Mouse (Mus musculus): ENCODE measurements at regions not wholly inside any gene's neighbourhood (a gene's known extent, or its start where the extent isn't known, plus 50 kb on each side); places are given as distances from the start of the nearest gene placed in this dataset.

DNA sequence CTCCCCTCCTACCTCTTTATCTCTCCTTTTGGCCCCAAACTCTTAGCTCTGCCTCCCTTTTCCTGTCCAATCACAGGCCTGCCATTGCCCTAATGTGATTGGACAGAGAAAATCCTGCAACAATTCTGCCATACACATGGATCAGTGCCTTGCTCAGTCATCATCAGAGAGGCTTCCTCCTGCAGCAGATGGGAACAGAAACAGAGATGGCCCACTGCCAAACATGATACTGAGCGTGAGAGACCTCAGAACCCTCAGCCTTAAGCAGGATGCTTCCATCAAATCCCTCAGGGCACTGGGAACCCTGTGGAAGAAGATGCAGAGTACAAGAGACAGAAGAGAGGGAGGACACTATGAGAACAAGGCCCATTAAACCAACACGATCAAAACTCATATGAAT, 62.8 kb upstream of the Cacna2d3 start:
- DNase-seq (ENCODE audit: low spot score), result no peak

GRCm38 (mm10) chr14:29786431-29786830, 64.8 kb upstream of the Cacna2d3 start:
- DNase-seq (ENCODE audit: low spot score), result no peak

- no peak for DNase-seq (ENCODE audit: low spot score)
Measured at GRCm38 (mm10) chr14:29787796-29788195, 66.1 kb upstream of the Cacna2d3 start.

- no peak for DNase-seq (ENCODE audit: low spot score)
Measured at GRCm38 (mm10) chr14:29788351-29788750, 66.7 kb upstream of the Cacna2d3 start.

DNA sequence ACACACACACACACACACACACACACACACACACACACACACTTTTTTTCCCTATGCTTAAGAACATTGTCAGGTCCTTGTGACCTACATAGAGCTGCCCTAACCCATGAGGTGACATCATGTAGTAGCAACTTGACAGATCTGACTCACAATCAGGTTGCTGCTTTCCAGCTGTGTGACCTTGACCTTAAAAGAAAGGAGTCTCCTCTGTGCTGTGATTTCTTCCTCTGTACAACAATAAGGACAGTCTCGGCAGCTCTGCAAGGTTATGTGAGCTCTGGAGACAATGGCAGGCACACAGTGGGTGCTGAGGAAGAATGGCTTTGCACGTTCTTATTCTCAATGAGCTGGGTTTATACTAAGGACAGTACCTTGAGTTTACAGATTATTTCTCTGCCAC, 73.7 kb upstream of the Cacna2d3 start:
- no peak for DNase-seq (ENCODE audit: low spot score)

- no peak for DNase-seq (ENCODE audit: low spot score)
Measured at GRCm38 (mm10) chr14:29796396-29796795, 74.7 kb upstream of the Cacna2d3 start.

- DNase-seq (ENCODE audit: low spot score), result no peak
Measured at GRCm38 (mm10) chr14:29799852-29800251, 78.2 kb upstream of the Cacna2d3 start.

DNA sequence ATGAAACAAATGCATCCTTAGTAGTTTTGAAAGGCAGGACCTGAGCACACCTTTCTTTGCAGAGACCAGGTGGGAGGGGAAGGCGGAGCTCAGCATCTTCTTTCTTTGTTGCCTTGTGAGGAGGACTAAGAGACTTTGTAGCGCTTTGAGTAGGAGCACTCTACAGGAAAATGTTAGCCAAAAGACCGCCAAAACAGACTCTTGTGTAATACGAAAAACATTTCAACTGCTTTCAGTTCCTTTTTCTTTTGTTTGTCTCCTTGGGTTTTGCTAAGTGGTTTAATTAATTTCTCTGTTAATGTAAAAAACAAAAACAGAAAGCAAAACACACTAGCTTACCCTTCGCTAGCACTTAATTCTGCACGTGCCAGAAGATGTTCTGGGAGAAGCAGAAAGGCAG, 83.6 kb upstream of the Cacna2d3 start:
- DNase-seq (ENCODE audit: low spot score), result no peak

- no peak for DNase-seq (ENCODE audit: low spot score)
Measured at GRCm38 (mm10) chr14:29807881-29808280, 86.2 kb upstream of the Cacna2d3 start.

- no peak for DNase-seq (ENCODE audit: low spot score)
Measured at GRCm38 (mm10) chr14:29814626-29815025, 93.0 kb upstream of the Cacna2d3 start.

DNA sequence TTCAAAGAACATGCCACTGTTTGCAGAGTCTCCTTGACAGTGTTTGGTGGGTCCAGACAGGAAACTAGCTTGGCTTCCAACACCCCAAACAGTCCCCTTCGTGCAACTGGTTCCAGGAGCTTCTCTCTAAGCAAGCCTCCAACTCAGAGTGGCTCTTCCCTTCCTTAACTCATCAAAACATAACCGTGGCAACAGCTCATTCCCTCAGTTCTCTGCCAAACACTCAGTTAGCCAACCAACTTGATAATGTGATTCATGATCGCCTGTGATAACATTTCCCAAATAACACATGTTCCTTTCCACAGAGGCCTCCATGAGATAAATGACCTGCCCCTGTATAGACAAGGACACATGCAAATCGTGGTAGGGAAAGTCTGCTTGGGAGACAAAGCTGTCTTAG, 95.9 kb upstream of the Cacna2d3 start:
- no peak for DNase-seq (ENCODE audit: low spot score)

- DNase-seq (ENCODE audit: low spot score), result no peak
Measured at GRCm38 (mm10) chr14:29818251-29818650, 96.6 kb upstream of the Cacna2d3 start.

GRCm38 (mm10) chr14:29818751-29819150, 97.1 kb upstream of the Cacna2d3 start:
- DNase-seq (ENCODE audit: low spot score), result no peak

DNA sequence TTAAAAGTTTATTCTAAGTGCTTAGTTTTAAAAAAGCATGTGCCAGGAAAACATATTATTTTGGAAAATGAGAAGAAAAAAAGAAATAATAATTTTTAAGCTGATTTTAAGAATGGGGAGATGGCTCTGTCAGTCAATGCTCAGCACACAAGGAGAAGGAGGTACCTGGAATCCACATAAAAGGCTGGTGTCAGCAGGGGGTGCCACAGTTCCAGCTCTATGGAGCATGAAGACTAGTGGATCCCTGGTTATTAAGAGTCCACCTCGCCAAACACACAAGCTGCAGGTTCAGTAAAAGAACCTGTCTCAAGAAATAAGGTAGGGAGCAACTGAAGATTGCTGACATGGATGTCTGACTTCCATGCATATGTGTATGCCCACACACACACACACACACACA, 115.4 kb upstream of the Cacna2d3 start:
- DNase-seq (ENCODE audit: low spot score), result peak; percentile 9

DNA sequence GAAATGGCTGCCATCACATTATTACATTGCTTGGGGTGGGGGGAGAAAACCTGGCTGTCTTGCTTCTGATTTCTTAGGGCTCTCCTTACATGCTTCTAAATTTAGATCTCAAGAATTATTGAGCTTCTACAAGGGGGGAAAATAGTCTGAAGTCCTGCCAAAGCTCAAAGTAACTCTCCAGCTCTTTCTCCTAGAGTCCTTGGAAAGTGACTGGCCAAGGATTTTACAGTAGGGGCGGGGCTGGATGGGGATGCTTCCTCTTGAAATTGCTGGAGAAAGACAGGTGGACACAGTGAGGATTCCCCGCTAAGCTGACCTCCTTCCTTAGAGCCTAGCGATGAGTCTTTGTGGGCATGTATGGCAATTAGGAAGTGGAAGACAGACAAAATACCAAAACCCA, 117.9 kb upstream of the Cacna2d3 start:
- DNase-seq (ENCODE audit: low spot score), result no peak

GRCm38 (mm10) chr14:29841361-29842117, 119.9 kb upstream of the Cacna2d3 start:
- no peak for DNase-seq (ENCODE audit: low spot score)

DNA sequence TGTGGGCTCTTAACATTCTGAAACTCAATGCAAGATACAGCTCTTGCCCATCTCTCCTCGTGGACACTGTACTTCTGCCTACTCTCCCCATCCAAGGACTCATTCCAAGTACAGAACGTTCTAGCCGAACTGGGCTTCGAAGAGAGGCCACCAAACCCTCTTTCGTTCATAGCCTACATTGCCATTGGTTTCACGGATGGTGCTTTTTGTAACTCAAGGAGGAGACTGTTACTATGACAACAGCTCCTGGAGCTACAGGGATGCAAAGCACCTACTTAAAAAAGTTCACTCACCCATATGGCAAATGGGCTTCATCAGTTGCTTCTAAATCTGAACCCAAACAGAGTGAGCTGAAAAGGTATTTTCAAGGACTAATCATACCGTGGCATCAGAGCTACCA, 120.4 kb upstream of the Selenok start:
- DNase-seq (ENCODE audit: low spot score), result no peak

DNA sequence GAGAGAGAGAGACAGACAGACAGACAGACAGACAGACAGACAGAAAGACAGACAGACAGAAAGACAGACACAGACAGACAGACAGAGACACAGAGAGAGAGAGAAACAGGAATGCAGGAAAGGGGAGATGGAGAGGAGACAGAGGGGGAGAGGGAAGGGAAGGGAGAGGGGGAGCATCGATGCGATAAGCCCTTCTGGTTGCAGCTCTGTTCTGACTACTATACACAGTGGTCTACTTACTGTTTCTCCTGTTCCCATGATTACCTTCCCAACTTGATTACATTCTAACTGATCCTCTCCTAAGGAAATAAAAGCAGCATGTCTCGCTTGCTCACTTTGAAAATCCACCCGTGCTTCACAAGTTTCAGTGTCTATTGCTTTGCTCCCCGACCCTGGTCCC, 116.8 kb upstream of the Selenok start:
- DNase-seq (ENCODE audit: low spot score), result no peak

DNA sequence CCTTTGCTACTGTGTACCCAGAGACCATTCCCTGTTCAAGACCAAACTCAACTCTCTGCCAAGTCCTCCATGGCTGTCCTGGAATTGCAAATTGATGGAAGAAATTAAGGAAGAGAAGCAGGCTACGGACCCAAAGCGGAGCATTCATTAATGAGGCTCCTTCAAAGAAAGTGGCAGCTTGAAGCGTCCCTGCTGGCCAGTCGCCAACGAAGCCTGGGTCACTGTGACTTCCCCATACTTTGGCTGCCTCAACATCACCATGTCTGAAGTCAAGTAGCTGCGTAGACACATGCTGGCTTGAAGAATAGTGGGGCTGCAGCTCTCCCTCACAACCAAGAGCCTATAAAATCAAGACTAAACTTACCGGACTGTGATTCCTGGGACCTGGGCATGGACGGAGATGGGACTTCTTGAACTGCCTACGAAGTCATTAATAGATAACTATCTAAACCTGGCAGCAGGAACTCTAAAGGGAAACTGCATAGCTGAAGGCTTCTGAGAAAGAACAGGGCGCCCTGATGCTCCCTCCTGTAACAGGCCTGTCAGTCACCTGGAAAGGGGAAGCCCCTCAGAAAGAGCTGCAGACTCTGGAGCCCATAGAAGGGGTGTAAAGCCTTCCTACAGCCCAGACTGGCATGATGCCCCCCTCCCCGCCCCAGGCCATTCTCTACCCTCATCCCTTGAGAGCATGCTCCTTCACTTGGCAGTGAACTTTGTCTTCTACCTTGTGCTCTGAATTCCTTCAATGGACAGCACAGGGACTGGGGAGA, 116.0 kb upstream of the Selenok start:
- DNase-seq (ENCODE audit: low spot score), result no peak

DNA sequence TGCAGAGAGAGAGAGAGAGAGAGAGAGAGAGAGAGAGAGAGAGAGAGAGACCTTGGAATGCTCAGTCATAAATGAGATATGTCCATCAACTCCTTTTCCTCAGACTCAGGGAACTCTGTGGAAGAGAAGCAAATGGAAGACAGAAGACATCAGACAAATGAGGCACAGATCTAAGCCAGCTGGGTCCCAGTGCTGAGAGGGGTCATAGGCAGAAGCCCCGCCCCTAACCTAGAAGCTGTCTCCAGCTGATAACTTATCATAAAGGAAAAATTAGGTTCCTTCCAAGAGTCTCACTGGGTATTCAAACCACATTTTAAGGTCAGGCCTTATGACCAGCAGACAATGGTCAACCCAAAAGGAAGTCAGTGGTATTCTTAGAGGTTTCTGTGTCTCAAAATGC, 106.1 kb upstream of the Selenok start:
- no peak for DNase-seq (ENCODE audit: low spot score)

DNA sequence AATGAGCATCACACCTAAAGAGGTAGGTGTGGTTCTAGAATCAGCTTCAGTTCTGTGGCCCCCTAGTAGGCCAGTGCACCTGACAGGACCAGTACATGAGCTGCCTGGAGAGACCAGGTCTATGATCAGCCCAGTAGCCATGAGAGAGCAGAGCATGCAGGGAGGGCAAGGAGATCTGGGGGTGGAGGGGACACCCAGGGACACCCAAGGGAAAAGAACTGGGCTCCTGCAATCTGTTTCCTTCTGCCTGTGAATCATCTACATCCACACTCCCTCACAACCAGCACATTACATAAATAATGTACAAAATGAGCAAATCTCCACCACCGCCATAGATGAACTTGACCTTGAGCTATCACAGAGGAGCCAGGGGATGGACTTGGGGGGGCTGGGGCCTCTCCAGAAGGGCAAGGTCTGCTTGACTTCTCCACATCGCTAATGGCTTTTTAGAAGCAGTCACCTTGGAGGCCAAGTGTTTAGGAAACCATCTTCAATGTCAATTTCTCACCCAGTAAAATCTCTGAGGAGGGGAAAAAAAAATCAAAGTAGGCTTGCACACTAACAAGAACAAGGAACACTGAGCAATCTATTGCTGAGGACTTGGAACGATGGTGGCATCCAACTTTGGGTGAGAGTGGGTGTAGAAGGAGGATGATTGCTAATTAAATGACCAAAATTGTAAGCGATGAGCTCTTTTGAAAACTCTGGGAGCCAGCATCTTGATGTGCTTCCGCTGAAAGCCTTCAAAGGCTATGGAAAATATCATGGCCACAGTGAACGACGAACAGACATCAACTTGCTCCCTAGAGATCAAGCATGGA, 101.4 kb upstream of the Selenok start:
- no peak for DNase-seq (ENCODE audit: low spot score)

DNA sequence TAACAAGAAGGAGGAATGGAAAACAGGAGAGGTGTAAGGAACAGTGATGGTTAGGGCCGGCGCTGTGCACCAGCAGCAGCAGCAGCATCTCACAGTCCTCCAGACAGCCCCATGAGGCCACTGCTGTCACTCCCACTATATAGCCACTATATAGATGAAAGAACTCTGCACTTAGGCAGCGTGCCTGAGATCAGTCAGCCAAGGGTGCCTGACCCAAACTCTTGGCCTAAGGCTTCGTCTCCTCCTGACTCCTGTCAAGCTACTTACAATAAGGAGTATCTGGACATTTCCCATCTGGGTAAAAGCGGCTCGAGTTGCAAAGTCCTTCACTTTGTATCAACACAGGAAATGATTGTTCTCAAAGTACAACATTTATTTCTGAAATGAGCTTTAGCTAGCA, 100.8 kb upstream of the Selenok start:
- DNase-seq (ENCODE audit: low spot score), result no peak

GRCm38 (mm10) chr14:29869930-29870329, 98.2 kb upstream of the Selenok start:
- no peak for DNase-seq (ENCODE audit: low spot score)
